Mouse (Mus musculus) CH12.LX (cell line): ENCODE data around the gene Fgfr2.

ENCODE experiments used
- CTCF ChIP-seq, 2 experiments: IDR thresholded peaks in 1 of 2; conservative IDR thresholded peaks in 1 of 2; 2 replicates each; pipeline ENCODE4 v1.5.1; 2011 to 2012; ENCODE audit warnings: low read depth in 2 of 2, low read length in 2 of 2, improper control_type of control experiment in 1 of 2, inconsistent platforms in 1 of 2, mild to moderate bottlenecking in 1 of 2, moderate library complexity in 1 of 2
- HCFC1 ChIP-seq: IDR thresholded peaks from 2 replicates; pipeline ENCODE4 v1.6.1; 2012; ENCODE audit warnings: low read depth, mild to moderate bottlenecking, inconsistent platforms, low read length, improper control_type of control experiment
- MEF2A ChIP-seq: IDR thresholded peaks from 2 replicates; pipeline ENCODE4 v1.6.1; 2014; ENCODE audit warnings: low read depth, mild to moderate bottlenecking, inconsistent platforms, low read length, improper control_type of control experiment, borderline replicate concordance
- NRF1 ChIP-seq: IDR thresholded peaks from 2 replicates; pipeline ENCODE4 v1.6.1; 2014; ENCODE audit warnings: low read depth, mild to moderate bottlenecking, inconsistent platforms, low read length, improper control_type of control experiment, moderate library complexity
- POLR2A ChIP-seq: IDR thresholded peaks from 2 replicates; pipeline ENCODE4 v1.6.1; 2011; ENCODE audit warnings: low read depth, mild to moderate bottlenecking, improper control_type of control experiment, low read length
- TCF12 ChIP-seq: IDR thresholded peaks from 2 replicates; pipeline ENCODE4 v1.6.1; 2014; ENCODE audit warnings: low read depth, mild to moderate bottlenecking, inconsistent platforms, low read length, improper control_type of control experiment
- ZC3H11A ChIP-seq: IDR thresholded peaks from 2 replicates; pipeline ENCODE4 v1.6.1; 2012; ENCODE audit warnings: low read depth, mild to moderate bottlenecking, inconsistent platforms, low read length, improper control_type of control experiment

DNA sequence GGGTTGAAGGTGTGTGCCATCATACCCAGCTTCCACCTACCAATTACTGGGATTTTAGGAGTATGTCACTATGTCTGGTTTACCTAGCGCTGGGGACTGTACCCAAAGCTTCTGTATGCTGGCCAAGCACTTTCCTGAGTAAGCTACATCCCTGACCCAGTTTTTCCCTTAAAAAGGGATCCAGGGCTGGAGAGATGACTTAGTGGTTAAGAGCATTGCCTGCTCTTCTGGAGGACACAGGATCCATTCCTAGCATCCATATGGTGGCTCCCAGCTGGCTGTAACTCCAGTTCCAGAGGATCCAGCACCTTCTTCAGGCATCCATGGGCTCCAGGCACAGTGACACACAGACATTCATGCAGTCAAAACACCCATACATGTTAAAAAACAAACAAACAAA, 476.6 kb downstream of the Fgfr2 start:
- TF ChIP-seq HCFC1 (no peak), TCF12 (no peak), POLR2A (no peak), NRF1 (no peak), CTCF (conservative IDR thresholded peaks at IDR 0.05 in 1 of 2, IDR thresholded peaks at IDR 0.05 in 1 of 2; ENCODE audit: low read depth in 2 of 2, low read length in 2 of 2) (no peak), MEF2A (no peak), ZC3H11A (no peak)
